Mouse (Mus musculus) heart, adult 2 months (tissue): ENCODE data around the gene Iqschfp.

ENCODE experiments used
- CTCF ChIP-seq: fragments of 200-600 bp; IDR thresholded peaks from 2 replicates; pipeline ENCODE4 v1.8.1; 2022; ENCODE audit warnings: antibody characterized with exemption, mild to moderate bottlenecking, moderate library complexity
- POLR2A ChIP-seq: fragments of 200-500 bp; IDR thresholded peaks from 2 replicates; pipeline ENCODE4 v1.6.1; 2011; ENCODE audit warnings: mild to moderate bottlenecking, low read depth, low read length, control low read depth; ENCODE audit not compliant: insufficient read depth

DNA sequence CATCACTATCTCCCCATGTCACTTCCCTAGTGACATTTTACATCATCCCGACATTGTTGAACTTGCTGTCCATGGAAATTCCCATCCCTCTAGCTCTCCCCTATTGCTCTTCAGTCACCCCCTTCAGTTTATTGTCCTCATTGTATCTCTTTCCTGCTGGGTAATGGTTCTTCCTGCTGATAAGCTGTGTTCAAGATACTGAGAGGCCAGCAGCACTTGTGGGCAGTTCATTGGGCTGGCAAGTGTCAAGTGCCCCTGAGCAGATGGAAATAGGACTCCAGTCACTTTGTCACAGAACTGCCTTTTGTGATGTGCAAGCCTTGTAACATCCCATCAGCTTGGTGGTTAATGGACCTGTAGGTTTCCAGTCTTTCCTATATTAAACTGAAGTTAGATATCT lies 413.6 kb downstream of the Iqschfp start:
- no peak for TF ChIP-seq CTCF
- TF ChIP-seq POLR2A = no peak
